Mouse (Mus musculus): ENCODE data around the gene Olfr1353.
"Not testable (repeated sequence)": the region's sequence is repeated elsewhere in the genome, so short reads cannot be mapped to it uniquely, and the experiment has no call there.

The Olfr1353 gene

DNA sequence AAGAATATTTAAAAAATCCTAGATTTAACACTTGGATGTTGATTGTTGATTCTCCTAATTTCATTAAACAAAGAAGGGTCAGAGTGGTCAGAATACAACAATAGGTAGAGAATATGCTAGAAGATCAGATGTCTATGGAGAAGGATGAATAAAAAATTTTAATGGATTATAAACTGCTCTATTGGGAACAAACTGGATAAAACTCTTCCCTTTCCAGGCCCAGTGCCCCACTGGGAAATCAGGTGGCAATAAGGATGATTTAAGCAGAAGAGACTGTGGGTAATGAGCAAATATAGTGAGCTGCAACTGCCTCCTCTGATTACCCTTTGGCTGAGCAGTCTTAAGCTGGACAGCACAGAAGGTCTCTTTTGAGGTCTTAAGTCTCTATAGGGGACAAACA lies at the start of gene Olfr1353:
Gene Olfr1353 (plus strand): TSS at position 301 of the 400 bp plus-strand sequence.
- not testable (repeated sequence) for DNase-seq

DNA sequence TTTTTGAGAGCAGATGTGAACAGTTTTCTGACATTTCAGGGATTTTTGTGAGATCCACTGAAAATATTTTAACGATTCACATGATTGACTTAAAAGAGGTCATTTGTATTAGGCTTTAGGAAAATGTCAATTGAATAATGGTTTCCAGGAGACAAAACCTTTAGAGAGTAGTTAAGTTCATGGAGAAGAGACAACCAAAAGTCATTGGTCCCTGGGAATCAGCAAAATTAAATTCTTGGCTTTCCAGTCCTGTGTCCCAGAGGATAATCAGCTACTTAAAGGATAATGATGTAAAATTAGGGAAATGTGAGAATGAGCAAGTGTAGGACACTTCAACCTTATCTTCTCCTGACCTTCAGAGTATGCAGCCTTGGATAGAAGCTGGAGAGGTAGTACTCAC lies 12.8 kb upstream of the Olfr1353 start, which contains the start of gene Olfr8:
Gene Olfr8 (plus strand): TSS at position 301 of the 400 bp plus-strand sequence.
- not testable (repeated sequence) for DNase-seq

DNA sequence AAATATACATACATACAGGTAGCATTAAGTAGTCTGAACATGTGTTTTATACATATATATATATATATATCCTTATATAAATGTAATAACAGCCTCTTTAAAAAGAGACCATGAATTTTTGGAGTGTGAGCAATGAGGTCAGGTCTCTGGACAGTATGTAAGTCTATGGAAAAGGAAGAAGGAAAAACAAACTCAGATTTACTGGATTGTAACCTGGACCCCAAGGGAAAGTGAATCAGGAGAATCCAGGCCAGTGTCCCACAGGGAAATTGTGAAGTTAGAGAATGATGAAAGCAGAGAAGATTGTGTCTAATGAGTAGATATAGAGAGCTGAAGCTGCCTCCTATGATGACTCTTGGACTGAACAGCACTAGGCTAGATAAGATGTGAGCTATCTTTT lies 17.6 kb downstream of the Olfr1353 start, which contains the start of gene Olfr1352:
Gene Olfr1352 (plus strand): TSS at position 301 of the 400 bp plus-strand sequence.
- DNase-seq: no peak

DNA sequence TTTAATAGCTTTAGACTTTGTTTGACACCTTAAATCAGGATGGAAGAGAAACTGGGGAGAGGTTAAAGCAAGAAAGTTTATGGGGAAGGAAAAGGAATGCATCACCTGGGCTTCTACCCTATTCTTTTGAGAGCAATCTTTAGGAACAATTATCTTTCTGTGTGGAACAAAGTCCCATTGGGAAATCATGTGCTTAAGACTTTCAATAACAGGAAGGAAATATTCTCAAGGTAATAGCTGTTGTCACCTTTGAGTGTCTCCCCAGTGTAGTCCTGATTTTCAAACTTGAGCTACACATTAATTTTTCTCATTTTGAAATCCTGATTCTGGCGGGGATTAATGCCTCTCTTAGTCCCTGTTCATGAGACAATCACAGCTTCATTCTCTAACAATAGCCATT lies 49.1 kb downstream of the Olfr1353 start, which contains the start of gene Olfr1351:
Gene Olfr1351 (plus strand): TSS at position 301 of the 400 bp plus-strand sequence.
- no peak for DNase-seq
